Mouse (Mus musculus): Measurements from ENCODE around the gene Rnf40. TPM values are rescaled to one million over a fixed set of nuclear protein-coding genes. Genes with fewer than 3 reads are reported as not detected.
"Not testable (repeated sequence)": the region's sequence is repeated elsewhere in the genome, so short reads cannot be mapped to it uniquely, and the experiment has no call there.

The Rnf40 gene
- polyA plus RNA-seq, 1 experiment from 2014 or later = 54.9 TPM

DNA sequence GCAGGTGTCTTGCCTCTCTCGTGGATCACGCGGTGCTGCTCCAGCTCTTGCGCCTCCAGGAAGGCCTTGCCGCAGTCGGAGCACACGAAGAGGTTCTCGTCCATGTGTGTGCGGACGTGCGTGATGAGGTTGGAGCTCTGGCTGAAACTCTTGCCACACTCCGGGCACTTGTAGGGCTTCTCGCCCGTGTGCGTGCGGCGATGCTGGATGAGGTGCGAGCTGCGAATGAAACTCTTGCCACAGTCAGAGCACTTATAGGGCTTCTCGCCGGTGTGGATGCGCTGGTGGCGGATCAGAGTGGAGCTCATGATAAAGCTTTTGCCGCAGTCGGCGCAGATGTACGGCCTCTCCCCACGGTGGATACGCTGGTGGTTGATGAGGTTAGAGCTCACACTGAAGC lies 22.4 kb downstream of the Rnf40 start:
- H3K4me3 ChIP-seq = no peak overlapping the region
- ATAC-seq (ENCODE audit: low FRiP score, low read depth) = no peak
- WGBS = 97% methylated on average over 29 of the region's 29 CpGs
- no peaks in the 10 kb centered on the region for H3K27me3 ChIP-seq
- peaks cover 16% of the 10 kb centered on the region for H3K4me1 ChIP-seq
- H3K27ac ChIP-seq = no peak overlapping the region
- H3K4me2 ChIP-seq (replicated peaks) = no peak overlapping the region
- H3K9me3 ChIP-seq = no peaks in the 10 kb centered on the region
- peaks cover 71% of the 10 kb centered on the region for H3K36me3 ChIP-seq
- no peak overlapping the region for H3K9ac ChIP-seq

DNA sequence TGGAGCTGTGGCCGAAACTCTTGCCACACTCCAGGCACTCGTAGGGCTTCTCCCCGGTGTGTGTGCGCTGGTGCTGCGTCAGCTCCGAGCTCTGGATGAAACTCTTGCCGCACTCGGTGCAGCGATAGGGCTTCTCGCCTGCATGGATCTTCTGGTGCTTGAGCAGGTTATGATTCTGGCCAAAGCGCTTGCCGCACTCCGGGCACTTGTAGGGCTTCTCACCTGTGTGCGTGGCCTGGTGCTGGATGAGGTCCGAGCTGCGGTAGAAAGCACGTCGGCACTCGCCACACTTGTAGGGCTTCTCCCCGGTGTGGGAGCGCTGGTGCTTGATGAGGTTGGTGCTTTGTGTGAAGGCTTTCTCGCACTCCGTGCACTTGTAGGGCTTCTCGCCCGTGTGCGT lies 23.0 kb downstream of the Rnf40 start:
- peaks cover 17% of the 10 kb centered on the region for H3K4me1 ChIP-seq
- H3K9me3 ChIP-seq = no peaks in the 10 kb centered on the region
- no peak overlapping the region for H3K27ac ChIP-seq
- no peak for ATAC-seq (ENCODE audit: low FRiP score, low read depth)
- H3K36me3 ChIP-seq = peaks cover 67% of the 10 kb centered on the region
- H3K4me3 ChIP-seq = no peak overlapping the region
- H3K9ac ChIP-seq = no peak overlapping the region
- no peaks in the 10 kb centered on the region for H3K27me3 ChIP-seq
- WGBS = 97% methylated on average over 26 of the region's 26 CpGs
- no peak overlapping the region for H3K4me2 ChIP-seq (replicated peaks)

DNA sequence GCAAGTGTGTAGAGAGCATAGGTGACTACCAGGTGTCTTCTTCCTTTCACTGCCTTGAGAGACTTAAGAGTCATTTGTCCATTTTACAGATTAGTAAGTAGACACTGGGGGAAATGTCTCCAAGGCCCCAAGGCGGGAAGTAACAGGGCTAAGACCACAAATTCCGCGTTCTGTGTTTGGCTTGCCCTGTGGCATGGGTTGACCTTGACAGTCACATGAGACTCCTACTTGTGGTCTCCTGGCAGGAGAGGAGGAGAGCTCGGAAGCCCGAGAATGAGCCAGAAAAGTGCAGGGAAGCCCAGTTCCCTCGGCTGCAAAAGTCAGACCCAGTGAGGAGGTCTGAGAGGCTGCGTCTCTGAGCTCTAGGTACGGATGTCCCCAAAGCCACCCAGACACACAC lies 24.9 kb downstream of the Rnf40 start:
- Histone ChIP-seq H3K27me3 (no peaks in the 10 kb centered on the region), H3K36me3 (peaks cover 48% of the 10 kb centered on the region), H3K4me1 (peaks cover 17% of the 10 kb centered on the region), H3K27ac (no peak overlapping the region), H3K4me2 (replicated peaks) (peak overlapping the region; percentile 87), H3K4me3 (peak overlapping the region; percentile 100), H3K9me3 (no peaks in the 10 kb centered on the region), H3K9ac (peak overlapping the region; percentile 96)
- no peak for ATAC-seq (ENCODE audit: low FRiP score, low read depth)
- 85% methylated on average over 8 of the region's 8 CpGs for WGBS

DNA sequence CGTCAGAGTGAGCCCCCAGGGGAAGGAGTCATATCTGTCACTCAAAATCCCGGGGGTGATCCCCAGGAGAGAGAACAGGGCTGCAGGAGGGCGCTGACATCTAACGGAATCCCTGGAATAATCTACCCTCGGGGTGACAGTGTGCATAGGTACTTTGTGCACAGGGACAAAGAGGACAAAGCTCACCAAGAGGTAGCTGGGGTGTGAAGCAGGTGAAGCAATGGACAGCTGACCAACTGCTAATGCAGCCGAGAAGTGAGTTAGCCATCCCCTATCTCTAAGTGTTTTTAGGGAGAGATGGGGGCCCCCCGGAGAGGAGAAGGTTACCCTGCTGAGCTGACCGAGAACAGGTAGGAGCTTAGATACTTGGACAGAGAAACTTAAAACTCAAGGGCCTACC lies 25.5 kb downstream of the Rnf40 start:
- peak overlapping the region; percentile 96 for H3K9ac ChIP-seq
- H3K9me3 ChIP-seq = no peaks in the 10 kb centered on the region
- peak overlapping the region; percentile 87 for H3K4me2 ChIP-seq (replicated peaks)
- H3K36me3 ChIP-seq = peaks cover 42% of the 10 kb centered on the region
- peaks cover 17% of the 10 kb centered on the region for H3K4me1 ChIP-seq
- no peak for ATAC-seq (ENCODE audit: low FRiP score, low read depth)
- 25% methylated on average over 8 of the region's 8 CpGs for WGBS
- H3K4me3 ChIP-seq = peak overlapping the region; percentile 100
- 0 out of 2 replicates have a peak overlapping the region, but pooled peaks have one; percentile 77 for H3K27ac ChIP-seq
- H3K27me3 ChIP-seq = no peaks in the 10 kb centered on the region

DNA sequence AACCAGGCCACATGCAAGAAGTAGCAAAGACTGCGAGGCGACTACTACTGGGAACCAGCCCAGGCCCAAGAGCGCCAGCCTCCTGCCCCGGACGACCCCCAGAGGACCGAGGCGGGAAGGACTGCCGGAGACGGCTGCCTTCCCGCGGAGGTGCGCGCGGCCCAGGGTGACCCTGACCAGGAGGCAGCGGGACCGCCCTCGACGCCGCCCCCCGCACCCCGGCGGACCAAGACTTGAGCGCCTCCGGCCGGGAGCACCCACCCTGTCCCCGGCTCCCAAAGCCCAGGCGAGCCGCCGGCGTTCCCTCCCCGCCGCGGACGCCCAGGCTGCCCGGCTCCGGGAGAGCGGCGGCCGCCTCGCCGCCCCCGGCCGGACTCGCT lies 25.9 kb downstream of the Rnf40 start:
- H3K9ac ChIP-seq = peak overlapping the region; percentile 96
- no peaks in the 10 kb centered on the region for H3K9me3 ChIP-seq
- peak overlapping the region; percentile 77 for H3K27ac ChIP-seq
- H3K4me2 ChIP-seq (replicated peaks) = peak overlapping the region; percentile 87
- H3K36me3 ChIP-seq = peaks cover 38% of the 10 kb centered on the region
- peak; percentile 38 for ATAC-seq (ENCODE audit: low FRiP score, low read depth)
- H3K4me1 ChIP-seq = peaks cover 17% of the 10 kb centered on the region
- H3K4me3 ChIP-seq = peak overlapping the region; percentile 100
- no peaks in the 10 kb centered on the region for H3K27me3 ChIP-seq
- WGBS = 1% methylated on average over 23 of the region's 44 CpGs

DNA sequence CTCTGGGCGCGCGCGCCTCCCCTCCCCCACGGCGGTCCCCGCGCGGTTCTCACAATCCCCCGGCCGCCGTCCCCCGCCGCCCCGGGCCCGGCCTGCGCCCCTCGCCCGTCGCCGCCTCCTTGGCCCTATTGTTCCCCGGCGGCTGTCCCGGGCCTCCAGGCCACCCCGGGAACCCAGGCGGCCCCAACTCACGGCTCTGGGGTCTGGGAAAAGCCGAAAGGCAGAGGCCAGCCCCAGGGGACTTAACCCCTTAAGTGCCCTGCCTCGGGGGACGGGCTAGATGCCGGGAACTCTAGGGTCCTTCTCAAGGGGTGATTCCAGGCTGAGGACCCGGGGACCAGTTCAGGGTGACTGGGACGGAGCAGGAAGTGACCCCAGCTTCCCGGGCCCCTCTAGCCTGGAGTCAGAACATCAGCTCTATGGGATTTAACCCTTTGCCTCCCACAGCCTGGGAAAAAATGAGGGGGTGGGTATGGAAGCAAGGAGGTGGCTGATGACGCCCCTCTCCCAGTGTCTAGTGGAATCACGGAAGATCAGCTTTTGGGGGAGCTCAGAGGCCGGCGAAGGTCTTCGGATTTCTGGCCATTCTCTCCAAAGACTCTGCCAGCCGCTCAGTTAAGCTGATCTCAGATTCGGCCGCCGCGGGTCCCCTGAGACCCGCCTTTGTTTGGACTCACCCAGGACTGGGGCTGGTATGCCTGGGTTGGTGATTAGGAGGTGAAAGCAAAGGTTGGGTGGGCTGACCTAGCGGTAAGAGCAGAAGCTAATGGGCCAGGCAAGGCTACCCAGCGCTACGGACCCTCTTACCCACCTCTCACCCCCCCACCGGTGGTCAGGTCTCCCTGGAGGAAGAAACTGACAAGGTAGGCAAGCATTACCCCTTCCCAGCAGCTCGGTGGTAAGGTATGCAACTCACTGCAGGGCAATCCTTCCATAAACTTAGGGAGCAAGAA lies 26.6 kb downstream of the Rnf40 start, which contains the start of gene Zfp629:
Gene Zfp629, minus strand, starts transcription at position 907 of the 953 bp plus-strand sequence.
- peak; percentile 90 for ATAC-seq (ENCODE audit: low FRiP score, low read depth)
- Histone ChIP-seq H3K36me3 (peaks cover 32% of the 10 kb centered on the region), H3K4me2 (replicated peaks) (peak within 1 kb of the TSS; percentile 87), H3K9me3 (no peaks in the 10 kb centered on the region), H3K4me1 (peaks cover 17% of the 10 kb centered on the region), H3K9ac (peak within 1 kb of the TSS; percentile 96), H3K27ac (peak within 1 kb of the TSS; percentile 77), H3K4me3 (peak within 1 kb of the TSS; percentile 100), H3K27me3 (no peaks in the 10 kb centered on the region)
- WGBS = under 1% methylated on average over 47 of the region's 50 CpGs

DNA sequence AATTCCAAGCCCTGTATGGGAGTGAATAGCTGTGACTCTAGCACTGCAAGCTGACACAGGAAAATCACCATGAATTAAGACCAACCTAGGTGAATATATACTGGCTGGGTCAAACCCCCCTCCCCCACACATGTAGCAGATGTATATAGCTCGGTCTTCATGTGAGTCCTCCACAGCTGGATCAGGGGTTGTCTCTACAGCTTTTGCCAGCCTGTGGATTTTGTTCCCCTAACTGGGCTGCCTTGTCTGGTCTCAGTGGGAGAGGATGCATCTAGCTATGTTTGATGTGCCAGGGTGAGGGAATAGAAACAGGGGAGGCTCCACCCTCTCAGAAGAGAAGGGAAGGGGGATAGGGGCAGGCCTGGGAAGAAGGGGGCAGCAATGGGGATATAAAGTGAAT lies 27.8 kb downstream of the Rnf40 start:
- 67% methylated on average over 1 of the region's 1 CpGs for WGBS
- Histone ChIP-seq H3K4me2 (replicated peaks) (no peak overlapping the region), H3K4me1 (peaks cover 17% of the 10 kb centered on the region), H3K9me3 (no peaks in the 10 kb centered on the region), H3K27ac (no peak overlapping the region), H3K9ac (no peak overlapping the region), H3K4me3 (peak overlapping the region; percentile 100; the same call in 1 of the 2 replicates), H3K27me3 (no peaks in the 10 kb centered on the region), H3K36me3 (peaks cover 20% of the 10 kb centered on the region)
- ATAC-seq (ENCODE audit: low FRiP score, low read depth) = no peak

DNA sequence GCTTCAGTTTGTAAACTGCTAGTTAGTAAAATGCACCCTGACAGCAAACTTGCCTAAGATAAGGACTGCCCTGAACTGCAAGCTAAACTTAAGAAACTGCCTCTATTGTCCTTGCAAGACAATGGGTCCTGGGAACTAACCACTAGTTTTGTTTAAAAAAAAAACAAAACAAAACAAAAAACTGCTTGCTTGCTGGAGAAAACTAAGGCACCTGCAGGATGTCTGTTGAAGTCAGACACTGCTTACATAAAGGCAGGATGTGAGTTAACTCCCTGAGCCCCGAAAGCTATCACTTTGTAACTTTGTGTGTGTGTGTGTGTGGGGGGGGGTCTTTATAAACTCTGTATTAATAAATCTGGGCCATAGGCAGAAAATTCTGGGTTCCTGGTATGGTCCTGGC lies 28.3 kb downstream of the Rnf40 start:
- H3K36me3 ChIP-seq = peaks cover 14% of the 10 kb centered on the region
- no peak overlapping the region for H3K4me3 ChIP-seq
- no peak for ATAC-seq (ENCODE audit: low FRiP score, low read depth)
- 76% methylated on average over 1 of the region's 1 CpGs for WGBS
- H3K27ac ChIP-seq = no peak overlapping the region
- peaks cover 17% of the 10 kb centered on the region for H3K4me1 ChIP-seq
- H3K27me3 ChIP-seq = no peaks in the 10 kb centered on the region
- H3K9me3 ChIP-seq = no peaks in the 10 kb centered on the region
- no peak overlapping the region for H3K4me2 ChIP-seq (replicated peaks)
- H3K9ac ChIP-seq = no peak overlapping the region

DNA sequence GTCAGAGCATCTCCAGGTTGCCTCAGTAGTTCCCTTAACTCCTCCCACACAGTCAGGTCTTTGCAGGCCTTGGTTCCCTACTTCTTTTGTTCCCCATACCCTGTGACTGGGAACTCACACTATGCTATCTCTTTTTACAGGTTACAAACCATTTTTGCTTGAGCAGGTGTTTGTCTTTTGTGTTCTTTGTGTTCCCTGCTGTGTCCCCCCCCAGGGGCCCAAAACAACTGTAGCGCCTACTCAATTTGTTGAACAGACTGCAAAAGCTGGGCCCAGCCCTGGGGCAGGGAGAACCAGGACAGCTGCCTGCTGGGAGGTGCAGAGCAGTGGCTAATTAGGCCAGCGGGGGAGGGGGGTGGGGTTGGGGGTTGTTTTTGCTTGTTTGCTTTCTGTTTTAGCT lies 29.4 kb downstream of the Rnf40 start:
- H3K4me3 ChIP-seq = no peak overlapping the region
- no peaks in the 10 kb centered on the region for H3K9me3 ChIP-seq
- no peaks in the 10 kb centered on the region for H3K27me3 ChIP-seq
- peaks cover 17% of the 10 kb centered on the region for H3K4me1 ChIP-seq
- H3K27ac ChIP-seq = no peak overlapping the region
- WGBS = 47% methylated on average over 2 of the region's 2 CpGs
- H3K9ac ChIP-seq = no peak overlapping the region
- H3K4me2 ChIP-seq (replicated peaks) = no peak overlapping the region
- no peak for ATAC-seq (ENCODE audit: low FRiP score, low read depth)
- H3K36me3 ChIP-seq = peaks cover 4% of the 10 kb centered on the region

DNA sequence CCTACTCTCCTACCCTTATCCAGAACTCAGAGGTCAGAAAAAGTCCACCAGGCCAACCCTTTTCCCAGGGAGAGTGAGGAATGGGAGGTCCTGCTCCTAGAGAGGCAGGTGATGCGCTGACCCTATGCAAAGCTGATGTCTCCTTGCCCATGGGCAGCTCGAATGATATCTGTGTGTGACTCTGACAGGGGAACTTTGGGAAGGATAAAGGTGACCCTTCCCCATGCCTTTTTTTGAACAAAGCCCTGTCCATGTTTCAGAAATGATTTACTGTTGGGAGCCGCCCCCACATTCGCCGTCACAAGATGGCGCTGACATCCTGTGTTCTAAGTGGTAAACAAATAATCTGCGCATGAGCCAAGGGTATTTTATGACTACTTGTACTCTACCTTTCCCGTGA lies 29.8 kb downstream of the Rnf40 start:
- not testable (repeated sequence) for H3K36me3 ChIP-seq; ATAC-seq (ENCODE audit: low FRiP score, low read depth); H3K4me2 ChIP-seq (replicated peaks); H3K9me3 ChIP-seq; H3K9ac ChIP-seq; H3K4me3 ChIP-seq; H3K27ac ChIP-seq; H3K27me3 ChIP-seq
- H3K4me1 ChIP-seq = peaks cover 14% of the 10 kb centered on the region
- 95% methylated on average over 7 of the region's 8 CpGs for WGBS

DNA sequence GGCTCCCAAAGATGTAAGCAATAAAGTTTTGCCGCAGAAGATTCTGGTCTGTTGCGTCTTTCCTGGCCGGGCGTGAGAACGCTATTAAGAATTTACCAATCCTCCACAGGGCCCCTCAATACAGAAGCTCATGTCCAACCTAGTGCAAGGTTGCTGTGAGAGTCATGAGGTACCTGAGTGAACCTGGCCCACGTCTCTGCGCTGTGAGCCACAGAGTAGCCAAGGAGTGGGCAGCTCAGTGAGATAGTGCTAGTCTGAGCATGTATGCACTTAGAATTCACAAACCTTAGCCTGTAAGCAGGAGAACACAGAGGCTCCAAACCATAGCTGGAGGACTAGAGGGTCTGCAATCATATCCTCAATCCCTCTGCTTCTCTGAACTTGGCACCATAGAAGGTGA lies 37.5 kb downstream of the Rnf40 start:
- no peak overlapping the region for H3K27ac ChIP-seq
- no peaks in the 10 kb centered on the region for H3K27me3 ChIP-seq
- ATAC-seq (ENCODE audit: low FRiP score, low read depth) = no peak
- no peak overlapping the region for H3K4me2 ChIP-seq (replicated peaks)
- no peak overlapping the region for H3K4me3 ChIP-seq
- H3K9me3 ChIP-seq = no peaks in the 10 kb centered on the region
- no peaks in the 10 kb centered on the region for H3K4me1 ChIP-seq
- no peaks in the 10 kb centered on the region for H3K36me3 ChIP-seq
- 96% methylated on average over 7 of the region's 7 CpGs for WGBS
- H3K9ac ChIP-seq = no peak overlapping the region

DNA sequence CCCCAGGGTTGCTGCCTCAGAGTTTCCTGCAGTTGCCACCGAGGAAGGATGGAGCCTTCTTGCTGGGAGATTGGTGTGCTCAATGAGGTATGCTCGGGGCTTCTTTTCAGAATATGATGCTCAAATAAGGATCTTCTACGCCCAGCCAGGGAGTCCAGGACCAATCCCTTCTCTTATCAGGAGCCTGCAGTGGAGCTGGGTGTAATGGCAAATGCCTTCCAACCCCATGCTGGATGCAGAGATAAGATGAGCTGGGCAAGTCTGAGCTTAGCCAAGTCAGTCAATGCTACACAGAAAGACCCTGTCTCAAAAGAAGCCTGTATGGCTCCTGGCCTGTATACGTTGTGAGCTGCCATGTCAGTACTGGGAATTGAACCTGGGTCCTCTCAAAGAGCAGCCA lies 37.9 kb downstream of the Rnf40 start:
- Histone ChIP-seq H3K27ac (no peak overlapping the region), H3K4me2 (replicated peaks) (no peak overlapping the region), H3K4me3 (no peak overlapping the region), H3K4me1 (no peaks in the 10 kb centered on the region), H3K9ac (no peak overlapping the region), H3K9me3 (no peaks in the 10 kb centered on the region), H3K27me3 (no peaks in the 10 kb centered on the region), H3K36me3 (no peaks in the 10 kb centered on the region)
- 89% methylated on average over 4 of the region's 4 CpGs for WGBS
- ATAC-seq (ENCODE audit: low FRiP score, low read depth) = no peak
